Mouse (Mus musculus) myocyte (in vitro differentiated cells): ENCODE results near the gene Tmem94.

ENCODE experiments used
- CEBPB ChIP-seq: IDR thresholded peaks from 2 replicates; pipeline ENCODE4 v1.6.1; 2011; ENCODE audit warnings: mild to moderate bottlenecking, moderate library complexity; ENCODE audit not compliant: poor library complexity, insufficient read depth, severe bottlenecking
- E2F4 ChIP-seq: IDR thresholded peaks from one replicate; pipeline ENCODE4 v1.6.1; 2011; ENCODE audit warnings: mild to moderate bottlenecking, control low read depth, moderate library complexity; ENCODE audit not compliant: insufficient read depth
- MAX ChIP-seq: IDR thresholded peaks from one replicate; pipeline ENCODE4 v1.6.1; 2011; ENCODE audit warnings: low read depth, mild to moderate bottlenecking, control low read depth
- MYOD1 ChIP-seq, 3 experiments: IDR thresholded peaks; one replicate each; pipeline ENCODE4 v1.6.1; 2011; ENCODE audit warnings: control low read depth in 2 of 3, low read depth in 2 of 3, mild to moderate bottlenecking in 2 of 3, moderate library complexity in 1 of 3; ENCODE audit not compliant: insufficient read length in 2 of 3, control insufficient read depth in 1 of 3
- POLR2A ChIP-seq: IDR thresholded peaks from one replicate; pipeline ENCODE4 v1.6.1; 2011; ENCODE audit warnings: low read depth, mild to moderate bottlenecking, control low read depth, moderate library complexity; ENCODE audit not compliant: insufficient read length
- POLR2AphosphoS2 ChIP-seq: IDR thresholded peaks from one replicate; pipeline ENCODE4 v1.6.1; 2011; ENCODE audit warnings: low read depth, control low read depth; ENCODE audit not compliant: insufficient read length
- TCF3 ChIP-seq: IDR thresholded peaks from one replicate; pipeline ENCODE4 v1.6.1; 2011; ENCODE audit warnings: low read depth, control low read depth; ENCODE audit not compliant: insufficient read length
- USF1 ChIP-seq: IDR thresholded peaks from one replicate; pipeline ENCODE4 v1.6.1; 2011; ENCODE audit warnings: low read depth, mild to moderate bottlenecking, control low read depth, moderate library complexity

DNA sequence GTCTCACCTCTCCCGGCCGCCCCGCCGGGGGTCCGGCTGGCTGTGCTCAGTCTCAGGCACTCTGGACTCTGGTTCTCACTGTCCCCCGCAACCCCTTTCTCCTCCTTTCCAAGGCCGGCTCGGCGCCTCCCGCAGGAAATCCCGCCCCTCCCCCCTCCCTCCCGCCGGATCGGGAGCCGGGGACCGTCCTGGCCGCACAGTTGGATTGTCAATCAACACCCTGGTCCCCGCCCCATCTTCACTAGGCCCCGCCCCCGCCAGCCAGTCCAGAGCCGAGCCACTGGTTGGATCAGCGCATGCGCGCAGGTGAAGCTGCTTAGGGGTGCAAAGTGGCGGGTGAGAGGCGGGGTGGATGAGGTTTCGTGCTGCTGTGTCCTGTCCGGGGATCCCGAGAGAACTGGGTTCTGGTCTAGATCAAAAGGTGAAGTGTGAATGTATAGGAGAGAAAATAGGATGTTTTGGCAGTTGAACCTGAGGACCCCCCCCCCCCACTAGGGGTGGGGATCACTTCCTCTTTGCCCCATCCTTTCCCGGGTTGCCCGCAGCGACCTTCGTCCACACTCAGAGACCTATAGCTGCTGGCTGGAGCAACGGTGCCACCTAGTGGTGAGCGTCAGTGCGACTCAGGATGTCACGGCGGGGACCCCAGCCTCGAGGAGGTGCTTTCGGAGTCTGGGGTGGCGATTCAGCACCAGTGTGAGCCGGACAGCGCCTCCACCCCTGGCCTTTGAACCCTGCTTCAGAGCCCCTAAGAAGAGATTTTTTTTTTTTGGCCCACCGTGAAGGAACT is 48.5 kb downstream of the Tmem94 start, which contains the start of gene Caskin2:
- TF ChIP-seq MYOD1 (IDR thresholded peaks at IDR 0.05; ENCODE audit: control insufficient read depth in 1 of 3, insufficient read length in 2 of 3, low read depth in 2 of 3) (no peak), POLR2AphosphoS2 (peak; percentile 39), USF1 (no peak), POLR2A (peak; percentile 50), TCF3 (no peak), CEBPB (no peak), MAX (no peak), E2F4 (no peak)
